Mouse (Mus musculus): ENCODE measurements around the gene Krt6a. TPM values are rescaled to one million over a fixed set of nuclear protein-coding genes. Genes with fewer than 3 reads are reported as not detected.

The Krt6a gene
- total RNA-seq, 2 experiments from 2014 or later, result not detected

Small RNA genes lying within 50 kb of the gene (microRNA-seq; reads per million reads assigned to microRNA genes)
- gene Gm44323 (not detected), gene Gm44342 (not detected), gene Gm44383 (not detected), gene Gm44479 (not detected)

Other genes with a start within 250 kb of the Krt6a start
- not detected for gene Krt88, start 246.6 kb downstream of the Krt6a start, total RNA-seq (2021)
- not detected for gene Krt81, start 230.6 kb downstream of the Krt6a start, total RNA-seq (2021)
- gene Krt86, start 220.8 kb downstream of the Krt6a start, total RNA-seq (2021), result not detected
- not detected for gene Krt83, start 202.8 kb downstream of the Krt6a start, total RNA-seq (2021)
- not detected for gene Gm49425, start 177.0 kb downstream of the Krt6a start, total RNA-seq (2021)
- gene Krt84, start 161.5 kb downstream of the Krt6a start, total RNA-seq (2021), result not detected
- gene Krt82, start 143.6 kb downstream of the Krt6a start, total RNA-seq (2021), result not detected
- gene Krt90, start 131.4 kb downstream of the Krt6a start, total RNA-seq (2021), result under 1 TPM; 0.31 to 0.34 TPM
- gene Krt75, start 120.4 kb downstream of the Krt6a start, total RNA-seq (2021), result not detected
- gene Gm5414, start 66.1 kb downstream of the Krt6a start, total RNA-seq (2021), result not detected
- not detected for gene Gm5478, start 46.9 kb downstream of the Krt6a start, total RNA-seq (2021)
- not detected for gene Krt6b, start 14.0 kb downstream of the Krt6a start, total RNA-seq (2021)
- gene Krt5, start 18.6 kb upstream of the Krt6a start, total RNA-seq (2021), result not detected
- gene Krt71, start 48.8 kb upstream of the Krt6a start, total RNA-seq (2021), result not detected
- not detected for gene Krt72, start 92.2 kb upstream of the Krt6a start, total RNA-seq (2021)
- gene Krt73, start 108.0 kb upstream of the Krt6a start, total RNA-seq (2021), result not detected
- gene Krt2, start 123.9 kb upstream of the Krt6a start, total RNA-seq (2021), result not detected
- gene Krt1, start 156.5 kb upstream of the Krt6a start, total RNA-seq (2021), result under 1 TPM; 0.39 to 0.45 TPM
- not detected for gene Krt77, start 175.4 kb upstream of the Krt6a start, total RNA-seq (2021)
- not detected for gene Krt76, start 198.6 kb upstream of the Krt6a start, total RNA-seq (2021)
- gene Krt4, start 230.4 kb upstream of the Krt6a start, total RNA-seq (2021), result not detected
- gene Krt79, start 246.0 kb upstream of the Krt6a start, total RNA-seq (2021), result 1 to 10 TPM; 1.2 to 1.4 TPM

Data from adrenal gland, postnatal 4 days (tissue).